Mouse (Mus musculus): ENCODE results near the gene Snx17.

Snx17 gene

DNA sequence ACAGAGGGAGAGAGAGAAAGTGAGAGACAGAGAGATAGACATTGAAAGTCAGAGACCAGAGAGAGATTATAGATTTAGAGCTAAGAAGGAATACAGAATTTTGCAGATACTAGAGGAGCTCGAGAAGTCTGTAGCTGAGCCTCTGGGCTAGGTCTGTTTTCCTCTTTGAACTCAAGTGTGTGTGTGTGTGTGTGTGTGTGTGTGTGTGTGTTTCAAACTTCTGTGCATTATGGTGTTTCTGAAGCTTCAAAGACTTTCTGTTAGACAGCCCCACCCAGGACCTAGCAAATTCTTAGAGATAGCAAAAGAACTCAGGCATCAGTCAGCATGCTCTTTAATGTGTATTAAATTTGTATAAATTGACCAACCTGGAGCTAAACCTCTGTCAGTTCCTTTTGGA lies 33.6 kb downstream of the Snx17 start:
- no peak for DNase-seq (ENCODE audit: low read depth in 1 of 2, low spot score in 2 of 2)

DNA sequence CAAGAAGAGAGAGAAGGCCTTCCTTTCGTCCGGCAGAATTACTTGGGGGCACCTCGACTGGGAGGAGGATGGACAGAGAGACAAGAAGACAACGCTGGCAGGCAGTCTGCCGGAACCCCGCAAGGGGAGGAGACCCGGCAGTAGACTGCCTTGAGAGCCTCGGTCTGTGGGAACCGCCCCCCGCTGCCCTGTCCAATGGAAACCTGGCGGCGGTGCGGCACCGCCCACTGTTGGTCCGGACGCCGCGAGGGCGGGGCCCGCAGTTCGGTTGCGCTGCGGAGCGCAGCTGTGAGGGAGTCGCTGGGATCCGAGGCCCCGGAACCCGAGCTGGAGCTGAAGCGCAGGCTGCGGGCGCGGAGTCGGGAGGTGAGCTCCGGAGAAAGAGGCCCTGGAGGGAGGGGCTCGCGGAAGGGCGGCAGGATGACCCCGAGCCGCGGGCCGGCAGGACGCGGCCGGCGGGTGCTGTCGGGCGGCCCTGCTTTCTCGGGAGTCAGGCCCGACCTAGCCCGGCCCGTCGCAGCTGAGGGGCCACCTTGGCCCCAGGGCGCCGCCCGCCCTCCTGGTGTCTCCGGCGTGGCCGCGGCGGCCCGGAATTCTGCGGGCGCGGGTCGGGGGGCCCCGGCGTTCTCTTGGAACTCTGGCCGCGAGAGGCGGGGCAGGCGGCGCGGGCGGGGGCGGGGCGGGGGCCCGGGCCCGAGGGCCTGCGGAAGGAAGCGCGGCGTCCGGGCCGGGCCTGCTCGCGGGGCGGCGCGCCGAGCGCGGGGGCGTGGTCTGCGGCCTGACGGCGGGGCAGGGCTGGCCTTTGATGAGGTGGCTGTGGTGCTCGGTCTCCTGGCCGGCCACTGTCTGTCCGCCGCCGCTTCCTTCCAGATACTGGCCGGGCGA lies 47.9 kb downstream of the Snx17 start, which contains the start of the genes Nrbp1 and Gm9970:
Nrbp1 (plus strand) TSS at position 228 of the 885 bp plus-strand sequence.
Gm9970 (minus strand) TSS at position 596 of the 885 bp plus-strand sequence.
- DNase-seq (ENCODE audit: low read depth in 1 of 2, low spot score in 2 of 2): peak; percentile 82 to 90

DNA sequence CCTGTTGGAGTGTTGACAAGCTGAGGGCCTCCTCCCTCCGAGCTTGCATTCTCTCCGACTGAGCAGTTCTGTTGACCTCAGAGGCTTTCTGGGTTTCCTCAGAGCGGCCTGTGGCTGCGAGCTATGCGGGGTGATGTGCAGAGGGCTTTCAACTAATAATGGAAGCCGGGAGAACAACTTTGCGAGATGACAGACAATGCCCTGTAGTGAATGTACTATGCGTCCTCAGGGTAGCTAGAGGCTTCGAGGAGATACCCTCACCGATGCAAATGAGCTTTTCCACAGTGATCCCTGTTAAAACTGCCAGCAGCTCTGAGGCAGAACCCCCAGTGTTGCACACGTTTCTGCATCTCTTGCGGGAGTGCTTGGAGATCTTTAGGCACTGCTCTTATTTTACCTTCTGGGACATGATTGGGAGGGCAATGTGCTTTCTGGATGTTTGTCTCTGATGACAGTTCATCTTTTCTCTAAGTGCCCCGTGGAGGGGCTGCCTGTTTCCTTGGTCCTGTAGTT lies 48.6 kb downstream of the Snx17 start:
- no peak for DNase-seq (ENCODE audit: low read depth in 1 of 2, low spot score in 2 of 2)

DNA sequence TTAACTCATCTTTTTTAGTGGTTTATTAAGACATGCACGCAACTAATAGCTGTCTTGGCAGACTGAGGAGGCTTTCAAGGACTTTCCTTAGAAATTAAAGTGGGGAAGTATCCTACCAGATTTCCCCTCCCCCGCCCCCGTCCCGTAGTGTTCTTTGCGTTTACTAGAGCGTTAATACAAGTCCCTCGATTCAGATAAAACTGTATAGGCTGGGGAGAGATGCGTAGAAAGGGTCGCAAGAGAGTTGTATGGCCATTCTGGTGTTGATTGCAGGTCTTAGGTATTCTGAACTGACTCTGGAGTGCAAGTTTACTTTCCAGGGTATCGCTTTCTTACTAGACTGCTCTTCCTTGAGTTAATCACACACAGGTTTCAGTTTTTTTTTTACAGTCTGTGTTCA lies 49.2 kb downstream of the Snx17 start:
- DNase-seq (ENCODE audit: low read depth in 1 of 2, low spot score in 2 of 2): no peak
